Mouse (Mus musculus) CH12.LX (cell line): Measurements from ENCODE around the gene Wars2.

Experiments used
- BHLHE40 ChIP-seq: IDR thresholded peaks from 2 replicates; pipeline ENCODE4 v1.6.1; 2011; ENCODE audit warnings: mild to moderate bottlenecking, low read depth, low read length, improper control_type of control experiment
- CTCF ChIP-seq, 2 experiments: IDR thresholded peaks in 1 of 2; conservative IDR thresholded peaks in 1 of 2; 2 replicates each; pipeline ENCODE4 v1.5.1; 2011 to 2012; ENCODE audit warnings: low read depth in 2 of 2, low read length in 2 of 2, improper control_type of control experiment in 1 of 2, inconsistent platforms in 1 of 2, mild to moderate bottlenecking in 1 of 2, moderate library complexity in 1 of 2
- EP300 ChIP-seq: IDR thresholded peaks from 2 replicates; pipeline ENCODE4 v1.6.1; 2011; ENCODE audit warnings: low read length, improper control_type of control experiment
- NELFE ChIP-seq: IDR thresholded peaks from 2 replicates; pipeline ENCODE4 v1.6.1; 2011; ENCODE audit warnings: low read depth, low read length, improper control_type of control experiment
- PAX5 ChIP-seq: IDR thresholded peaks from 2 replicates; pipeline ENCODE4 v1.6.1; 2012; ENCODE audit warnings: low read length, inconsistent platforms, mixed read lengths
- POLR2A ChIP-seq: IDR thresholded peaks from 2 replicates; pipeline ENCODE4 v1.6.1; 2011; ENCODE audit warnings: low read depth, mild to moderate bottlenecking, improper control_type of control experiment, low read length
- ZNF384 ChIP-seq: IDR thresholded peaks from 2 replicates; pipeline ENCODE4 v1.6.1; 2012; ENCODE audit warnings: low read depth, low read length, improper control_type of control experiment, inconsistent platforms

GRCm38 (mm10) chr3:99257586-99258577 lies 117.0 kb downstream of the Wars2 start:
- TF ChIP-seq NELFE (no peak), CTCF (conservative IDR thresholded peaks at IDR 0.05 in 1 of 2, IDR thresholded peaks at IDR 0.05 in 1 of 2; ENCODE audit: low read depth in 2 of 2, low read length in 2 of 2) (no peak), ZNF384 (no peak), EP300 (no peak), BHLHE40 (no peak), PAX5 (no peak), POLR2A (no peak)
